Mouse (Mus musculus) urinary bladder, postnatal 10 days (tissue): ENCODE measurements around the gene Ldb3.

Experiments used
- DNase-seq: peaks from one replicate; pipeline ENCODE4 v3.0.0; 2022; ENCODE audit warnings: low spot score

Ldb3 gene

GRCm38 (mm10) chr14:34590743-34591675 lies 2.5 kb upstream of the Ldb3 start:
- DNase-seq, result no peak

- DNase-seq, result no peak
Observed at GRCm38 (mm10) chr14:34590017-34590570, 1.6 kb upstream of the Ldb3 start.

GRCm38 (mm10) chr14:34589185-34589713 lies 767 bp upstream of the Ldb3 start:
- no peak for DNase-seq

GRCm38 (mm10) chr14:34588005-34588404 lies 477 bp downstream of the Ldb3 start:
- DNase-seq, result no peak

- DNase-seq, result no peak
Observed at GRCm38 (mm10) chr14:34586871-34587270, 1.6 kb downstream of the Ldb3 start.

GRCm38 (mm10) chr14:34585358-34586105 lies 3.0 kb downstream of the Ldb3 start:
- DNase-seq, result no peak

GRCm38 (mm10) chr14:34582740-34583427 lies 5.6 kb downstream of the Ldb3 start:
- no peak for DNase-seq

GRCm38 (mm10) chr14:34576858-34577257 lies 11.6 kb downstream of the Ldb3 start:
- no peak for DNase-seq

- peak; percentile 50 for DNase-seq
Observed at GRCm38 (mm10) chr14:34574068-34574467, 14.4 kb downstream of the Ldb3 start.

- no peak for DNase-seq
Observed at GRCm38 (mm10) chr14:34573348-34573913, 15.1 kb downstream of the Ldb3 start.

- DNase-seq, result no peak
Observed at GRCm38 (mm10) chr14:34571610-34572387, 16.7 kb downstream of the Ldb3 start.

GRCm38 (mm10) chr14:34570903-34571302 lies 17.6 kb downstream of the Ldb3 start:
- DNase-seq, result no peak

- DNase-seq, result peak; percentile 49
Observed at GRCm38 (mm10) chr14:34570294-34570693, 18.2 kb downstream of the Ldb3 start.

- no peak for DNase-seq
Observed at GRCm38 (mm10) chr14:34569534-34570194, 18.8 kb downstream of the Ldb3 start.

GRCm38 (mm10) chr14:34568626-34569025 lies 19.9 kb downstream of the Ldb3 start:
- DNase-seq, result no peak

GRCm38 (mm10) chr14:34567697-34568096 lies 20.8 kb downstream of the Ldb3 start:
- no peak for DNase-seq

GRCm38 (mm10) chr14:34566530-34566929 lies 22.0 kb downstream of the Ldb3 start:
- no peak for DNase-seq

GRCm38 (mm10) chr14:34565711-34566110 lies 22.8 kb downstream of the Ldb3 start:
- no peak for DNase-seq

- DNase-seq, result no peak
Observed at GRCm38 (mm10) chr14:34564646-34565045, 23.8 kb downstream of the Ldb3 start.

- no peak for DNase-seq
Observed at GRCm38 (mm10) chr14:34562393-34562792, 26.1 kb downstream of the Ldb3 start.
